Mouse (Mus musculus) kidney, adult 8-10 months (tissue): ENCODE results near the gene Mast4.
"Not testable (repeated sequence)": the region's sequence is repeated elsewhere in the genome, so short reads cannot be mapped to it uniquely, and the experiment has no call there.

Experiments
- DNase-seq, 2 experiments: peaks; one replicate each; pipeline ENCODE4 v3.0.0; 2022

Mast4 gene

DNA sequence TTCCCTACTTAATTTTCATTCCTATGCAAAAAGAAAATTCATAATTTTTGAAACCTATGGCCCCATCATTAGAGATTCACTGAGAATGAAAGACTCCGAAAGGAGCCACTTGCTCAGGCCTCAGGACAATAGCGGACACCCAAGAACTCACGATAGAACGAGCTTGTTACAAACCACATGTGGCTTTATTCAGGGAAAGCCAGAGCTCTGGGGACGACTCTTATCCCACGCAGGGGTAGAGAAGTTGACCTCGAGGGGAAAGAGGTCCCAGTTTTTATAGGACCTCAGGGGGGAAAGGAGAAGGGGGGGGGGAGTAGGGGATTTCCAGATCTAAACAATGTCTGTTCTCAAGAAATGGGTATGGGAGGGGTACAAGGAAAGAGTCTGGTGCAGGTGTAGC is 605.3 kb downstream of the Mast4 start:
- not testable (repeated sequence) for DNase-seq

DNA sequence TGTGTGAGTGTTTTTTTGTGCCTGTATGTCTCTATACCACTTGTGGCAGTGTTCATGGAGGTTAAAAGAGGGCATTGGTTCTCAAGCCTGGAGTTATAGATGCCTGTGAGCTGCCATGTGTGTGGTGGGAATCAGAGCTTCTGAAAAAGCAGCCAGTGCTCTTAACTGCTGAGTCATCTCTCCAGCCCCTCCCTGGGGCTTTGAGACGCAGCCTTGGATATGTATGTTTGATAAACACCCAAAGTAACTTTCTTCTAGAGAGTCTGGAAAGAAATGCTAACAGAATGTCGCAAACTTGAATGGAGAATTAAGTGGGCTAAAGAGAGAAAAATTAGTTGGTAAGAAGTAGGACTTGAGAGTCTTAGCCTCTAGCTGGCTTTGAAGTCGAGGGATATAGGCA is 606.3 kb downstream of the Mast4 start:
- DNase-seq: no peak

DNA sequence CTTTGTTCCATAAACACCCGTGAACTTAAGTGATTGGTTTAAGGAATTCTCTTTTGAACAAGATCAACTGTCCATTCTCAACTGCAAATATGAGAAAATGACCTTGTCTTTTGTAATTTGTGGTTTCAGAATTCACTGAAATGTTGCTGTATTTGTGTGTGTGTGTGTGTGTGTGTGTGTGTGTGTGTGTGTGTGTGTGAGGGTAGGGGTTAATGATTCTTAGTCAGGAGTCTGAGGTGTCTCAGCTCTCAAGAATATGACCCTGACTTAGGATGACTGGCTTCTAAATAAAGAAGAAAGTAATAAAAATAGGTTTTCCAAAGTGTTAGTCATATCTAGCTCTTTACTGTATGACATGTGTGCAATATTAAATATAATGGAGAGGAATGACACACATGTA is 607.4 kb downstream of the Mast4 start:
- DNase-seq: no peak

- DNase-seq: no peak
These were observed 608.4 kb downstream of the Mast4 start for GRCm38 (mm10) chr13:102725906-102726305.

DNA sequence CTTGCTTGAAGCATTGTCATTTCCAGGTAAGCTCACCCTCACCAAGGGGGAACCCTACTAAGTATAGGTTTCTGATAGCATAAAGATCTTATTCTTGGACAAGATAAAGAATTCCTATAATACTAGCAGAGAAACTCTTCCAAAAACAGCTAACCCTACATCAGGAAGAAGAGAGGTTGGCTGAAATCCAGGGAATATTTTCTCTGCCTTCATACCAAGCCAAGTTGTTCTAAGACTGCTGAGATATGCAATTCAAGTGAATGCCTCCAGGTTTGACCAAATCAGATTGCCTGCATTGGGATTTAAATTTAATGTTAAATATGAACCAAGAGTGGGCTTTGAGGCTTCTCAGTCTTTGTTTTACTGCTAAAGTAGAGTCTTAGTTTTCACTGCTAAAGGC is 608.9 kb downstream of the Mast4 start:
- no peak for DNase-seq

DNA sequence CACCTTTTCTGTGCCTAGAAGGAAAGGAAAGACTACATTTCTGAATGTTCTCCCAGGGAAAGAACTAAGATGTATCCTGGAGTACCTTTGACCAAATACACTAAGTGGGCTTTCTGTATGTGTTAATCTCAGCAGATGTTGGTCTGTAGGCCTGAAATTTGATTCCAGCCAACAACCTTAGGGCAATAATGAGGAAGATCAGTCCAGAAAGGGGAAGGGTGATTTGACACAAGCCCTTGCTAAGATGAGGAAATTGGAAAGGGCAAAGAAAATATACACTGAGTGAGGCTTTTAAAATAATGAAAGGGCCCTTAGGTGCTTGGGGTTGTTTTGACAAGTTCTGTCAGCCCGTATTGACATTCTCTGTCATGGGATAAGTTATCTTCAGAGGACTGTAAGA is 617.3 kb downstream of the Mast4 start:
- DNase-seq: no peak

- no peak for DNase-seq
These were observed 633.6 kb downstream of the Mast4 start for GRCm38 (mm10) chr13:102700744-102701143.

- DNase-seq: no peak
These were observed 634.1 kb downstream of the Mast4 start for GRCm38 (mm10) chr13:102700176-102700575.

DNA sequence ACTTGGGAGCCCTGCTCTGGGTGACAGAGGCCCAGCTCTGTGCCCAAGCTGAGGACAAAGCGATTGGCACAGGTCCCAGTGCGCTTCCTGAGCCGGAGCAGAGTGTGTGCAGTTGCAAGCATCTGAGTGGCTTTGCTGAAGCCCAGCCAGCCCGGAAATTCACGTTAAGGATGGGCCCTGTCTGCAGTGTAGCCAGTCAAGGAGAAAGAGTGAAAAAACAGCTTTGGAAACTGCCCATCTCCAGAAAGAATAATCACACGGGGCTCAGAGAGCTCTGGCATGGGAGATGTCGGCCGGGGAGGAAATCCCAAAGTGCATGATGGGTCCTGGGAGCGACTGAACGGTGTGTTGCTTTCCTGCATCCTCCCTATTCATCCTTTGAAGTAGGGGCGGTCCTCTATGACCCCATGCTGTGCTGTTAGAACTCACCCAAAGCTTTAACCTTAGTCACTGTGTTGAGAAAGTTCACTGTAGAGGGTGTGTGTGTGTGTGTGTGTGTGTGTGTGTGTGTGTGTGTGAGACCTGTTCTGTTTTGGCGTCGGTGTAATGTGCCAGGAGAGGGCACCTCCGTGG is 635.5 kb downstream of the Mast4 start:
- peak; percentile 60 to 62 for DNase-seq

DNA sequence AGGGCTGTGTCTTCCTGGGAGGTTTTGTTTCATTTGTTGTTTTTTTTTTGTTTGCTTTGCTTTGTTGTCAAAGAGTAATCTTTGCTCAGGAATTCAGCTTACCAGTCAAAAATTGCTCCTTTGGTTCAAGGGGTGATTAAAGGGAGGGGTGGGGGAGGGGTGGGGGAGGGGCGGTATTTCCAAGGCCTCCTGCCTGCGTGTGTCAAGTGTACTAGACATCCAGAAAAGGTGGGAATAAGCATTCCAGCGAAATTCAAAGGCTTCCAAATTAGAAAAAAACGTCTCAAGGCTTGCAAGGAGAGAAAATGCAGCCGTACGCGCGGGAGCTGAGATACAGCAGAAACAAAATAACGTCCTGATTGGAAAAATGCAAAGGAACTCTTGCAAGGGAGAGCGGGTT is 636.0 kb downstream of the Mast4 start:
- no peak for DNase-seq

DNA sequence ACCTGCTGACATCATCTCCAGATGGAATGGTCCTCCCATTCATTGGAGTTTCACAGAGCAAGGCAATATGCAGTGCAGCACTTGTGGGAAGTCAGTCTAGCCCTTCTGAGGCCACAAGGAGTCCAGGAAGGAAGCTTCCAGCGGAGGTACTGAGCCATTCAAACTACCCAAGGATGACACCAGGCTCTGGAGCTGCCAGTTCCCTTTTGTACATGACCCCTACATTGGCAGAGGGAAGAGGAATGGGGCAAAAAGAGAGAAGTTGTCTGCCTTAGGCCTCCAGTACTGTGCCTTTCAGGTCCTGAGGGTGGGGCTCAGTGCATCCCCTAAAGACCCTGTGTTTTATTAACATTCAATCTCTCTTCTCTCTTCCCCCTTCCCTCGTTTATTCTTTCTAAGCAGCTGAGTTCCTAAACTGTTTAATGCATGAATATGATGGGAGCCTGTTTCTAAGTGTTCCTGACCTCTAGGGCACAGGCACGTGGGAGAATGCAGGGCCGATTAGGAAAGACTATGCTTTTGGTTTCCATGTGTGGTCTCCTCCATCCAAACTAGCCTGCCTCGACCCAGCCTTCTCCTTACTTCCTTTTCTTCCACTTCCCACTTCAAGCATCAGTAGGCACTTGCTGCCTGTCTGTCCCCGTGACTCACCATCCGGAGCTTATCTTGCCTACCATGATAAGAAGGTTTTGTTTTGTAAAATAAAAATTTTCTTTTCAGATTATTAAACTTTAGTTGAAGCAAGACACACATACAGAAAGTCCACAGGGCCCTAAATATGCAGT is 639.0 kb downstream of the Mast4 start:
- no peak for DNase-seq

DNA sequence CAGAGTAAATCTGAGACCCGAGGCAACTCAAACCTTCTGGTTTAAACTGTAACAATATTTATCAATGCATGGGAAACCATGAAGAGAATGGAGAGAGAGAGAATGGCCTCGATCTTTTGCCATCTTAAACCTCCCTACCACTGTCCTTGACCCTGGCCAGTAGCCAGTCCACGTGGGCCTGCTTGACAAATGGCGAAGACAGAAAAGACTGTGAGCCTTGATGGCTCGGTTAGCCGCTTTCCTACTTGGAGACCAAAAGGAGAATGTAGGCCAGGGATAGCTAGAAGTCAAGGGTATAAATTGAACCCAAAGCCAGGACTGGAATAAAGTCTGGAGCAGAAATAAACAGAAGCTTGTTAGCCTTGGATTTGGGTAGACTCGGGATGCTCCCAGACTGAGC is 640.1 kb downstream of the Mast4 start:
- no peak for DNase-seq

DNA sequence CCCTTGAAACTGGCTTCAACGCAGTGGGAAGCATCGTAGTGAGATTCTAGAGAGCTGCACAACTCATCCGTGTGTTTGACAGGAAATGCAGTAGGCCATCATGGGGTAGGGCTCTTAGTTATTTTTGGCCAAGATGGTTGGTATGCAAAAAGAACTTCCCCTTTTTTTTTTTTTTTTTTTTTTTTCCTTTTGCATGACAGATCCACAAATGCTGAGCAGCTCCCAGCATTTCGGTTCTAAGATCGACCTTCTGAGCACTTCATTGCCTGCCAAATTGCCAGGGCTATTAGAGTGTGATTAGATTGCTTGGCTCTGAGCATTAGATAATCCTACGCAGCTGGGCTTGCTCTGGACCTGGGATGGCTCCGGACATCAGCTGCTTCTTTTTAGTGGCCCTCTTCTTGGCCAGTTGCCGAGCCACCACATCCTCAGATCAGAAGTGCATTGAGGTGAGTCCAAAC is 640.9 kb downstream of the Mast4 start, which contains the start of gene Cd180:
TSS of gene Cd180 (plus strand) at position 218 of the 461 bp plus-strand sequence.
- DNase-seq: no peak

- DNase-seq: no peak
These were observed 642.7 kb downstream of the Mast4 start for GRCm38 (mm10) chr13:102691408-102692150.

- no peak for DNase-seq
These were observed 644.1 kb downstream of the Mast4 start for GRCm38 (mm10) chr13:102690184-102690583.

GRCm38 (mm10) chr13:102689201-102690090 is 644.9 kb downstream of the Mast4 start:
- no peak for DNase-seq

- DNase-seq: no peak
These were observed 646.2 kb downstream of the Mast4 start for GRCm38 (mm10) chr13:102688121-102688520.

- DNase-seq: no peak
These were observed 649.4 kb downstream of the Mast4 start for GRCm38 (mm10) chr13:102684890-102685289.
